Mouse (Mus musculus) left cerebral cortex, postnatal 14 days (tissue): ENCODE results near the gene Dctn1. TPM values are rescaled to one million over a fixed set of nuclear protein-coding genes. Genes with fewer than 3 reads are reported as not detected.
A peak's percentile ranks its signal among the peaks of the same experiment; 100 is the strongest.

Source experiments
- DNase-seq, 2 experiments: peaks; one replicate each; pipeline ENCODE4 v3.0.0; 2021 to 2022; ENCODE audit warnings: low spot score in 2 of 2, mixed read lengths in 1 of 2
- intact Hi-C: fragments of 180-260 bp; cut with DNase I; formaldehyde crosslinking; loops from one replicate; pipeline ENCODE4 v1.15.1; 2025
- long read RNA-seq, 2 experiments: library from polyadenylated mRNA; stranded (forward); transcript quantifications; one replicate each; pipeline ENCODE4 v2.0.0; 2021
- total RNA-seq, 2 experiments: library from RNA; stranded (reverse); gene quantifications; 2 replicates each; pipeline ENCODE4 v1.2.3; 2021

Dctn1 gene
- total RNA-seq: 100 to 1,000 TPM; 341 to 348 TPM
- long read RNA-seq, experiment 1, full-length matches to known transcripts: 32 of 321 reads
- long read RNA-seq, experiment 1, partial matches to known transcripts: 131 of 321 reads
- long read RNA-seq, experiment 1, other reads (novel, unspliced or antisense): 158 of 321 reads
- long read RNA-seq, experiment 2, full-length matches to known transcripts: 26 of 267 reads
- long read RNA-seq, experiment 2, partial matches to known transcripts: 110 of 267 reads
- long read RNA-seq, experiment 2, other reads (novel, unspliced or antisense): 131 of 267 reads

DNA sequence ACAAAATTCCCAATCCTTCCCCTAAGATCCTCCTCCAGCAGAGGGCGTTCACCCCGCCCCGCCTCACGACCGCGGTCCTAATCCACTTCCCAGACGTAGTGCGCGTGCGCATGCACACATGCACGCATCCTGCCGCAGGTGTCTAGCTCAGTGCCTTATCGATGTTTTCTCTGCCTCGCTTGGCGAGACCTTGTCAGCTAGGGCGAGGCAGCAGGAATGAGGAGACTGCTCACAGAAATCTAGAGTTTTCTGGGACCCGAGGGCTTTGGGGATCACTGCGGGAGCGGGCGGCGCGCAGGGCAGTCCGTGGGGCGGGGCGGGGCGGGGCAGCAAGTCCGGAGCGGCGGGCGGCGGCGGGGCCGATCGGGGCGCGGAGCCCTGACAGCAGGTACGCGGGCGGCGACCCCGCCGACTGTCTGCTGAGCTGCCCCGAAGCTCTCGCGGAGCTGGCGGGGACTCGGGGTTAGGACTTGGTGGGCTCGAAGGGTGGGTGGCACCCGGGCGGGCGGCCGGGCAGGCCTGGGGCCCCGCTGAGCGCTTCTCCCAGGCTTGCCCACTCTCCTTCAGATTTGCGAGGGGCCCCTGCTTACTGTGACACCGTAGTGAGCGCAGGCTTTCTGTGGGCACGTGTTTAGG is at the start of gene Dctn1:
Gene Dctn1, plus strand, starts transcription at position 314 of the 636 bp plus-strand sequence.
- intact Hi-C loops: no loop called here
- DNase-seq: peak; percentile 94

DNA sequence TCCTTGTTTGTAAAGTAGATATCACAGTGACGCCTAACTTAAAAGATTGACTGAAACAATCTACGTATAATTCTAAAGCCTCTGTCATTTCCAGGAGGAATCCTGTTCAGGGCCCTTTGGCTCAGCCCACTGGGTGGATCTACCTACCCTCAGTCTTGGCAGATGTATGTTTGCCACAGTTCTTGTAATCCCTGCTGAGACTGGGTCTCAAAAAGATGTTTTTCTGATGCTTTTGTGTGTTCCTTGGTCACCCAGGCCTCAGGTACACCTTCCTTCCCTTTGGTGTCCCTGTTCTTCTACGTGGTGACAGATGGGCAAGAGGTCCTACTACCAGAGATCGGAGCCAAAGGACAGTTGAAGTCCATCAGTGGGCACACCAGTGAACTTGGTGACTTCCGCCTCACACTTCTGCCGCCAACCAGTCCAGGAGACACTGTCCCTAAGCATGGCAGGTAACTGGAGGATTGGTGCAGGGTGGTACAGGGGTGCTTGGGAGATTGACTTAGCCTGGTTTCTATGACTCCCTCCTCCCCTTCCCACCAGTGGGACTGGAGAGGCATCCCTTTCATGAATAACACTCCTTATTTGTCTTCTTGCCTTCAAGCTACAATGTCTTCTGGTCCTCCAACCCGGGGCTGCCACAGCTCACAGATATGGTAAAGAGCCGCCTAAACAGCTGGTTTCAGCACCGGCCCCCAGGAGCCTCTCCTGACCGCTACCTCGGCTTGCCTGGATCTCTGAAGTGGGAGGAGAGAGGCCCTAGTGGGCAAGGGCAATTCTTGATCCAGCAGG is 49.2 kb upstream of the Dctn1 start:
- DNase-seq: no peak
- intact Hi-C loops: loop anchor here (5.0 kb wide), 1 partner anchor 41 kb away; the partner anchor contains the start of genes 1700003E16Rik and Wdr54

DNA sequence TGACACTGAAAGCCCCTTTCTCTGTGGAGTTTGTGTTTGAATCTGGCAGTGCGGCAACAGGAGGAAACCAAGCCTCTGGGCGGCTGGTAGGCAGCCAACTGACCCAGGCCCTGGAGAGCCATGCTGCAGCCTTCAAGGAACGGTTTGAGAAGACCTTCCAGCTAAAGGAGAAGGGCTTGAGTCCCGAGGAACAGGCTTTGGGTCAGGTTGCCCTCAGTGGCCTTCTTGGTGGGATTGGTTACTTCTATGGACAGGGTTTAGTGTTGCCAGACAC is 48.6 kb upstream of the Dctn1 start:
- intact Hi-C loops: loop anchor here (5.0 kb wide), 1 partner anchor 40 kb away; the partner anchor contains the start of genes 1700003E16Rik and Wdr54
- DNase-seq: no peak

DNA sequence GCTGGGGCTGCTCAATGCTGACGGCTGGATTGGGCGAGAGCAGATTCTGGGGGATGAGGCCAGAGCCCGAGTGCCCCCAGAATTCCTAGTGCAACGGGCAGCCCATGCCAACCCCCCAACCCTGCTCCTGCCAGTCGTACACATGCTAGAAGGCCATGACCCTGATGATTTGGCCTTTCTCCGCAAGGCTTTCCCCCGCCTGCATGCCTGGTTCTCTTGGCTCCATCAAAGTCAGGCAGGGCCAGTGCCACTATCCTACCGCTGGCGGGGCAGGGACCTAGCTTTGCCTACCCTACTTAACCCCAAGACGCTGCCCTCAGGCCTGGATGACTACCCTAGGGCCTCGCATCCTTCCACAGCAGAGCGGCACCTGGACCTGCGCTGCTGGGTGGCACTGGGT is 48.1 kb upstream of the Dctn1 start:
- no peak for DNase-seq
- intact Hi-C loops: loop anchor here (5.0 kb wide), 1 partner anchor 40 kb away; the partner anchor contains the start of genes 1700003E16Rik and Wdr54

DNA sequence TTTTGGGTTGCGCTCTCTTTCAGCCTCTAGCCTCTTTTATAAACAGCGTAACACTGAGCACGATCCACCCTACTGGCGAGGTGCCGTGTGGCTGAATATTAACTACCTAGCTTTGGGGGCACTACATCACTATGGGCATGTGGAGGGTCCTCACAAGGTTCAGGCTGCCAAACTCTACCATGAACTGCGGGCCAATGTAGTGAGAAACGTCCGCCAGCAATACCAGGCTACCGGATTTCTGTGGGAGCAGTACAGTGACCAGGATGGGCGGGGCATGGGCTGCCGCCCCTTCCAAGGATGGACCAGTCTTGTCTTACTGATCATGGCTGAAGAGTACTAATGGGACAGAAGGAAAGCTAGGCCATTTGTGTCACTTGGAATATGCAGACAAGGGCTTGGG is 47.4 kb upstream of the Dctn1 start:
- DNase-seq: no peak
- intact Hi-C loops: loop anchor here (5.0 kb wide), 1 partner anchor 39 kb away; the partner anchor contains the start of genes 1700003E16Rik and Wdr54

DNA sequence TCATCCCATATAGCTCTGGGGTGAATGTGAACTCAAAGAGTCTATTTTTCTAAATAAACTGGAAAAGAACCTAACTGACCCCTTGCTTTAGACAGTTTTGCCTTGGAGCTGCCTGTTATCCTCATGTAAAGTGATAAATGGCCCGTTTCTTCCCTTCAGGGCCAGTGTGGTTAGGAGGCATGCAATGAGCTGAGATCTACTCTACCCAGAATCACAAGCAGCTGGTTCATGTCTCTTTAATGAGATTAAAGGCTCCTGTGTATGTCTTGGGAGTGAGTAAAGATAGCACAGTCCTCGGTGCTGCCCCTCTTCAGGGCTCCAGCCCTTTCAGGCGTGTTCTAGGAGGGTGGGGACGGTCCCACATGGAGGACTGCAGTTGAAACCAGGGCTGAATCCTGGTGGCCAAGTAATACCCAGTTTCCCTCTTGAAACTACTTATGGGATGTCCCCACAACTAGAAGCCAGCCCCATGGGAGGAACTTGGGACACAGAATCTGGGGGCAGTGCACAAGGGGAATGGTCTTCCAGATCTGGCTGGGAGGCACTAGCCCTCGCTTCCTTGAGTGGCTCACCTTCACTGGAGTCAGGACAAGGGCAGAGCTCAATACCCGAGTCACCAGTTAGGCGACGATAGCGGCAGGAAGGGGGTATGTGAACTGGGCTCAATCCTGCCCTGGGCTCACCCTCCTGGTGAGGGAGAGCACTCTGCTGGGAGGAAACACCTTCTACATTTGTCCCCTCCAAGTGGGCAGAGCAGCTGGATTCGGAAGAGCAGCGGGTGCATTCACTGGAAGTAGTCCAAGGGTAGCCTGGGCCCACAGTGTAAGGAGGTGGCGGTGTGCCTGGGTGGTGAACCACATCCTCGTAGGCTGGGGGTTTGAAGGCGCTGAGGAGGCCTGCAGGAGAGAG is 46.6 kb upstream of the Dctn1 start:
- intact Hi-C loops: loop anchor here (5.0 kb wide), 1 partner anchor 38 kb away; the partner anchor contains the start of genes 1700003E16Rik and Wdr54
- DNase-seq: no peak

DNA sequence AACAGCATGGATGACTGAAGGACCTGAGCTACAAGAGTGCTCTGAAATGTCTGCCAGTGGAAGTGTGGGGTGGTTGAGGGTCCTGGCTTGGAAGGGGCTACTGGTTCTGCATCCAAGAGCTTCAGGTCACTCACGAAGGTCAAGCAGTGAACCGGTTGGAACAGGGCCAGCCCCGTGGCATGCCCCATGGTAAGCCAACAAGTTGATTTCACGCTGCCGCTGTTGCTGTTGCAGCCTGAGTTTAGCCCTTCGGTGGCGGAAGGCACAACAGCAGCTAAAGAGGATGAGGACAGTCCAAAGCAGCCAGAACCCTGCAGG is 46.0 kb upstream of the Dctn1 start:
- DNase-seq: no peak
- intact Hi-C loops: loop anchor here (5.0 kb wide), 1 partner anchor 38 kb away; the partner anchor contains the start of genes 1700003E16Rik and Wdr54

DNA sequence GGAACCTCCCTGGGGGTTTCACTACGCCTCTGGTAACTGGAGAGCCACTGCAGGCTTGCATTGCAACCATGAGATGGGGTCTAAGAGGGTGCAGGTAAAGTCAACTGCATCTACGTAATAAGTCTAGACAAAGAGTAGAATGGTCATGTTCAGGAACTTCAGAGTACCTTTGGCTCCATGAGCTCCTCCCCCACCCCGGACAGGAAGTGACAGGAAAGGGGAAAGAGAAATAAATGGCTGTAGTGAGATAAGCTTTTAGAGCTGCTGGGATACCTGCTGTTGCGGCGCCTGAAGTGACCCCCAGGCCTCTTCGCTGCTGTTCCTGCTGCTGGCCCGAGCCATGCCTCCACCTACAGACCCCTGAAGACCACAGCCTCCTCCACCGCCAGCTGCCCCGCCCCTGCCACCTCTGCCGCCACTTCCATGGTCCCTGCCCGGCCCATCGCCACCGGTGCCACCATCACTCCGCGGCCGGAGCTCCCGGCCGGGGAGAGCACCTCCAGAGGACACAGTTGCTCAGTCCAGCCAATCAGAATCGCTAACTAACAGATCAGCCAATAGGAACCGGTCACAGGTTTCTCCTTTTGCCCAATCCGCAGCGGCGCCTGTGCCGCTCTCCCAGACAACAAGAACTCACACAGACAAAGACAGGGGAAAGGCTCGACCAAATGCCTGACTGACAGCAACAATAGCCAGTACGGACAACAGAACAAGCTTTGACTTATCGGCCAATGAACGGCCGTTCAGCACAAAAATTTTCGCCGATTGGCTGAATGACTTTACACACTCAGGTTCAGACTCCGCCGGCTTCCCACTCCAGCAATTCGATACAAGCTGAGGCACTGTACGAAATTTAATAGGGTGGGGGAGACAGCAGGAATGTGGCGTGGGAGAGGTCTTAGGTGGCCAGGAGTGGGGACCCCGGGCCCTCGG is 44.5 kb upstream of the Dctn1 start, which contains the start of gene Wbp1:
Gene Wbp1, minus strand, starts transcription at position 630 of the 933 bp plus-strand sequence.
- intact Hi-C loops: no loop called here
- DNase-seq: peak; percentile 96 to 99

DNA sequence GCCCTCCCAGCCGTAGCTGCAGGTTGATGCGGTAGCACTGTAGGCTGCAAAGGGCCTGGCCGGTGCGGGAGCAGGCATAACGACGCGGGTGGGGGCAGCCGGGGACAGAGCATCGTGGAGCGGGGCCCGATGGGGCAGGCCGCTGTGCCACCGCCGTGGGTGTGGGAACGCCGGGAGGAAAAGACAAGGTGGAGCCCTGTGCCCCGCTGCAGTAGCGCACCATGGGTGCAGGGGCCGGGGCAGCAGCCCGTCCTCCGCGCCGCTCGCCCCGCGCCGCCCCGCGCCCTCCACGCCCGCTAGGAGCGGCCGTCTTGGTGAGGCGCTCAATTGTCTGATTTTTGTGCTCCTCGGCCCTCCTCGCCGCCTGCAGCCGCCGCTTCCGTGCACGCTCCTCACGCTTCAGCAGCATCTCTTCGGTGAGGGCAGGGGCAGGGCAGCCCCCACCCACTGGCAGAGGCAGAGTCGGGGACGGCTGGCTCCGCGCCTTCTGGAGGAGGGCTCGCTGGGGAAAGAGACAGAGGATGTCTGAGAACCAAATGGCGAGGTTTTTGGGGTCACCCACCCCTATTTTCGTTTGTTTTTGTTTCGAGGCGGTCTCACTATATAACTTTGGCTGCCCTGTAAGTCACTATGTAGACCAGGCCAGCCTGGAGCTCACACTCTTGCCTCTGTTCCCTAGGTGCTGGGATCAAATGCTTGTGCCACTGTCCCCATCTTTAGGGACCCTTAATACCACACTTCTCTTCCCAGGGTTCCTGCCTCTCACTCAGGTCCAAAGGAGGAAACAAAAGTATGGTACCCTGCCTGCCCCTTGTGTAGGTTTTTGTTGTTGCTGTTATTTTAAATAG is 43.6 kb upstream of the Dctn1 start:
- intact Hi-C loops: no loop called here
- no peak for DNase-seq

DNA sequence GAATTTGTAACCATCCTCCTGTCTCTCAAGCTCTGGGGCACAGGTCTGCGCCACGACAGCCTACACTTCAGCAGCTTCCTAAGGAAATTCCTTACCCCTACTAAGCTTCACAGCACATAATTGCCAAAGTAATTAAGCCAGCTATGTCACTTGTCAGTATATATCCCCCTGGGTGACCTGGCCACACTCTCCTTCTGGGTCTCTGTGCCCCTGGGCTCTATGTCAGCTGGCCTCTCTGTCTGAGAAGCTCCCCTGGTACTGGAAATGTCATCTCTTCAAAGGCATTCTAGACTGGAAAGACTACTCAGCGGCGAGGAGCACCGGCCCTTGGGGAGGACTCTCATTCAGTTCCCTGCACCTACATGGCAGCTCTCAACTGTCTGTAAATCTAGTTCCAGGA is 42.8 kb upstream of the Dctn1 start:
- intact Hi-C loops: no loop called here
- no peak for DNase-seq

DNA sequence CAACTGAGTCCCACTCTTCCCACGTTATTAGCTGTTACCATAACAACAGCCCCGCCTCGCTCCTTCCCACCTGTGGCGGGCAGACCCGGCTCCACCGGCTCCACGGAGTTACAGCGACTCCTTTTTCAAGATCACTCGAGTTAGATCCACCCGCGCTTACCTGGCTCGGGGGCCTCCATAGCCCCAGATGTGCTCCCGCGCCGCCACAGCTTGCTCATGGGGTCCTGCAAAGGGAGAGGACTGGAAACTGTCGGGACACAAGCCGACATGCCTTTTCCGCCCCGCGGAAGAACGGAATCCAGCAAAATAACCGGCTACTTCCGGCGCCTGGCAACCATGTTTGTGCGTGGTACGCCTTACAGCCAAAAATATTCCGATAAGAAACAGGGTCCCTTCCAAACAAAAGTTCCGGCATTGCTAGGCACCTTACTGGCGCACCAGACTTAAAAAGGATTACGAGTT is 40.8 kb upstream of the Dctn1 start:
- peak; percentile 89 to 94 for DNase-seq
- intact Hi-C loops: no loop called here

DNA sequence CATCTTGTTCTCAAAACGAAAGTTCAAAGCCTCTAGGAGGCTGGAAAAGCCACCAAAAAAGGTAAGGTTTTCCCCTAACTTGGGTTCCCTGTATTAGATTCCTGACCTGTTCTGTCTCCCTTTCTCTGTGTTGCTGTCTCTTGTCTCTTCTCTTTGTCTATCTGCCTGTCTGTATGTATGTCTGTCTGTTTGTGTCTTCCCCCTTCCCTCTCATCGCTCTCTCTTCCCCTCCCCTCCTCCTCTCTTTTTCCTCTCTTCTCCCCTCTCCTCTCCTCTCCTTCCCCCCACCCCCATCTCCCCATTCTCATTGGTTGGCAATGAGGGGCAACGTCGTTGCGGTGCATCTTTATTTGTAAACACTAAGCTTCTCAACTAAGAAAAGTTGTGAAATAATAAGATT is 40.4 kb upstream of the Dctn1 start, which contains the start of gene Ino80b:
Gene Ino80b, minus strand, starts transcription at position 101 of the 400 bp plus-strand sequence.
- no peak for DNase-seq
- intact Hi-C loops: no loop called here

DNA sequence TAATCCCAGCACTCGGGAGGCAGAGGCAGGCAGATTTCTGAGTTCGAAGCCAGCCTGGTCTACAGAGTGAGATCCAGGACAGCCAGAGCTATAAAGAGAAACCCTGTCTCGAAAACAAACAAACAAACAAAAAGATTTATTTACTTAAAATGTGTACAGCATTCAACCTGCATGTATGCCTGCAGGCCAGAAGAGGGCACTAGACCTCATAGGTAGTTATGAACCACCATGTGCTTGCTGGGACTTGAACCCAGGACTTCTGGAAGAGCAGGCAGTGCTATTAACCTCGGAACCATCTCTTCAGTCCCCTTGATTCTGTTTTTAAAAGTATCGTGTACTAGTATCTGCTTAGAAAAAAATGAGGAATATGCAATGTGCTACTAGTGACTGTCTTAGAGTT is 38.3 kb upstream of the Dctn1 start:
- intact Hi-C loops: no loop called here
- DNase-seq: no peak

DNA sequence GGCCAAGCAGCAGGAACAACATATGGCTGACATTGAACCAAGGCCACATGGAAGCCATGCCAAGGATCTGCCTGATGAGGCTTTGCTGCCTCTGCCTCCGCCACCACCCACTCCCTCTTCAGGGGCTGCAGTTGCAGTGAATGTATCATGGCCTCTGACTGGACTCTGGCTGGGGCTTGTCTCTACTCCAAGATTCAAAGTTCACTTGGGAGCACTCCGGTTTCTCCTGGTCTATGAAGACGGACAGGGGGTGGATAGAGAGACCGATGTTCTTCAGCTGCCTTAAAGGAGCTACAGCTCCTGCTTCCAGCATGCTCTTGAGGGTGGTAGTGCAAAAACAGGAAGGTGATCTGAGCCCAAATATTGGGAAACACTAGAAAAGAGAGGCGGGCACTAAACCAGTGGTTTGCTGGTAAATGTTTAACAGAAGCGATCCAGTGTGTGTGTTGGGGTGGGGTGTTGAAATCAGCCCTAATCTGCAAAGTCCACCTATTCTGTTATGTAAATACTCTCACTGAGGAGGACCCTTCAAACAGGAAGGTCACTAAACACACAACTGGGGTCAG is 34.2 kb upstream of the Dctn1 start:
- intact Hi-C loops: no loop called here
- DNase-seq: no peak

DNA sequence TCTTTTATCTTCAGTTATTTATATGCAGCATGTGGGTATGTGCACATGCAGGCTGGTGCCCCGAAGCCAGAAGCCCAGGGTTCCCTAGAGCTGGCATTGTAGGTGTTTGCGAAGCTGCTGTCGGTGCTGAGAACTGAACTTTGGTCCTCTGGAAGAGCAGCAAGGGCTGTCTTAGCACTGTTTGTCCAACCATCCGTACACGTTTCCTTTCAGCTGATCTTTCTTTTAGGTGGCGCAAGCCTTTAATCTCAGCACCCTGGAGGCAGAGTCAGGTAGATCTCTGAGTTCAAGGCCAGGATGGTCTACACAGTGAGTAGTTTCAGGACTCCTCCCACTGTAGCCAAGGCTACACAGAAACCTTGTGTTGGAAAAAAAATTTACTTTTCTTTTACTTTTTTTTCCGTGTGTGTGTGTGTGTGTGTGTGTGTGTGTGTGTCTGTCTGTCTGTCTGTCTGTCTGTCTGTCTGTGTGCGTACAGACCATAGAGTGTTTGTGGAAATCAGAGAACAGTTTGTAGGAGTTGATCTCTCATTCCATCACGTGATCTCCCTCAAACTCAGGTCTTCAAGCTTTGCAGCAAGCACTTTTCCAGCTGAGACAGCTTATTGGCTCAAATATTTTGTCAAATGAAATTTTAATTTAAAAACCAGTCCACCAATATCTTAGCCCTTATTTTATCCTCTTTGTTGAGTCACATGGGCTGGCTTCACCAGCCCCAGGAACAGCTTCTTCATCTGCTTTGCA is 33.4 kb upstream of the Dctn1 start:
- DNase-seq: no peak
- intact Hi-C loops: no loop called here

DNA sequence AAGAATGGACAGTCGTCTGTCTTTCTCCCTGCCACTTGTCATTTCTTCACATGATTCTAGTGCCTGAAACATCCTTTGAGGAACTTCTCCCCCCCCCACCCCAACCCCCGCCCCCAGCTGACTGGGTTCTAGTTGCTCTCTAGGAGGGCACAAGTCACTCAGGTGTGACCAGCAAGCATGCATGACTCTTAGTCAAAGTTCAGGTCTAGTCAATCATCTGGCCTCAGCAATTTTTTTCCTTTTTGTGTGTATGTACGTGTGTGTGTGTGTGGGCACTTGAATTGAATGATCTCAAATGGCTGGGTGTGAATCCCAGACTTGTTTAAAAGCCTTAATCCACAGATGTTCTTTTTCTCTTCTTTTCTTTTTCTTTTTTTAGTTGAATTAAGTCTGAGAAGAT is 31.5 kb upstream of the Dctn1 start:
- DNase-seq: no peak
- intact Hi-C loops: no loop called here
